ENCODE assay signal across 1 mouse cellular context in genomic region chr10:127193011-127193410, GRCm38 (mm10).
TF ChIP-seq lines count a peak whose summit lies in the region.

No protein-coding gene starts in this region.

TF ChIP-seq in MEL, 35 proteins besides CTCF, POLR2A, EP300 and RAD21 (continued from another document):
- TF ChIP-seq UBTF (IDR thresholded peaks at IDR 0.05; ENCODE audit: borderline replicate concordance, insufficient read depth, low read depth, low read length) (no peak), ZC3H11A (IDR thresholded peaks at IDR 0.05; ENCODE audit: low read depth, low read length) (no peak), MYC (IDR thresholded peaks at IDR 0.05; ENCODE audit: low read depth, low read length) (no peak), ZKSCAN1 (IDR thresholded peaks at IDR 0.05; ENCODE audit: low read depth, low read length) (no peak), HCFC1 (IDR thresholded peaks at IDR 0.05; ENCODE audit: low read depth, low read length) (no peak)
